Mouse (Mus musculus) bone marrow macrophage, adult 2 months (primary cell): ENCODE results near the gene Ces2e.

ENCODE experiments used
- CTCF ChIP-seq: IDR thresholded peaks from 2 replicates; pipeline ENCODE4 v1.5.1; 2012; ENCODE audit warnings: low read depth, mild to moderate bottlenecking, low read length, moderate library complexity
- POLR2A ChIP-seq: IDR thresholded peaks from 2 replicates; pipeline ENCODE4 v1.6.1; 2012; ENCODE audit warnings: mild to moderate bottlenecking, low read depth, low read length, borderline replicate concordance

- TF ChIP-seq POLR2A, result no peak
- TF ChIP-seq CTCF, result no peak
Measured at GRCm38 (mm10) chr8:104984126-104984525, 58.1 kb downstream of the Ces2e start.
